Mouse (Mus musculus): ENCODE measurements around the gene Tsc2. TPM values are rescaled to one million over a fixed set of nuclear protein-coding genes. Genes with fewer than 3 reads are reported as not detected.
A peak's percentile ranks its signal among the peaks of the same experiment; 100 is the strongest.

Tsc2 gene
- total RNA-seq, 2 experiments from 2014 or later = 32.4 to 60.9 TPM

- ATAC-seq (ENCODE audit: poor library complexity, severe bottlenecking) = no peak
Observed at GRCm38 (mm10) chr17:24648731-24649377, 16.4 kb upstream of the Tsc2 start.

GRCm38 (mm10) chr17:24647493-24647892, 15.1 kb upstream of the Tsc2 start:
- ATAC-seq (ENCODE audit: poor library complexity, severe bottlenecking) = no peak

- ATAC-seq (ENCODE audit: poor library complexity, severe bottlenecking) = no peak
Observed at GRCm38 (mm10) chr17:24646381-24646780, 14.0 kb upstream of the Tsc2 start.

- ATAC-seq (ENCODE audit: poor library complexity, severe bottlenecking) = no peak
Observed at GRCm38 (mm10) chr17:24645916-24646315, 13.5 kb upstream of the Tsc2 start.

- ATAC-seq (ENCODE audit: poor library complexity, severe bottlenecking) = no peak
Observed at GRCm38 (mm10) chr17:24644875-24645721, 12.7 kb upstream of the Tsc2 start.

GRCm38 (mm10) chr17:24644030-24644715, 11.7 kb upstream of the Tsc2 start:
- ATAC-seq (ENCODE audit: poor library complexity, severe bottlenecking) = no peak

- no peak for ATAC-seq (ENCODE audit: poor library complexity, severe bottlenecking)
Observed at GRCm38 (mm10) chr17:24642791-24643343, 10.4 kb upstream of the Tsc2 start.

GRCm38 (mm10) chr17:24641944-24642343, 9.5 kb upstream of the Tsc2 start:
- no peak for ATAC-seq (ENCODE audit: poor library complexity, severe bottlenecking)

GRCm38 (mm10) chr17:24640581-24640980, 8.2 kb upstream of the Tsc2 start:
- no peak for ATAC-seq (ENCODE audit: poor library complexity, severe bottlenecking)

- ATAC-seq (ENCODE audit: poor library complexity, severe bottlenecking) = no peak
Observed at GRCm38 (mm10) chr17:24640119-24640518, 7.7 kb upstream of the Tsc2 start.

GRCm38 (mm10) chr17:24639571-24639988, 7.2 kb upstream of the Tsc2 start:
- ATAC-seq (ENCODE audit: poor library complexity, severe bottlenecking) = no peak

GRCm38 (mm10) chr17:24638840-24639239, 6.4 kb upstream of the Tsc2 start:
- no peak for ATAC-seq (ENCODE audit: poor library complexity, severe bottlenecking)

- no peak for ATAC-seq (ENCODE audit: poor library complexity, severe bottlenecking)
Observed at GRCm38 (mm10) chr17:24638214-24638613, 5.8 kb upstream of the Tsc2 start.

GRCm38 (mm10) chr17:24636781-24637481, 4.5 kb upstream of the Tsc2 start:
- ATAC-seq (ENCODE audit: poor library complexity, severe bottlenecking) = no peak

GRCm38 (mm10) chr17:24635694-24636093, 3.3 kb upstream of the Tsc2 start:
- no peak for ATAC-seq (ENCODE audit: poor library complexity, severe bottlenecking)

- no peak for ATAC-seq (ENCODE audit: poor library complexity, severe bottlenecking)
Observed at GRCm38 (mm10) chr17:24635024-24635423, 2.6 kb upstream of the Tsc2 start.

GRCm38 (mm10) chr17:24633831-24634230, 1.4 kb upstream of the Tsc2 start:
- no peak for ATAC-seq (ENCODE audit: poor library complexity, severe bottlenecking)

GRCm38 (mm10) chr17:24632813-24633449, 501 bp upstream of the Tsc2 start:
- ATAC-seq (ENCODE audit: poor library complexity, severe bottlenecking) = no peak; the same call in 1 of the 2 replicates

- no peak for ATAC-seq (ENCODE audit: poor library complexity, severe bottlenecking)
Observed at GRCm38 (mm10) chr17:24630072-24630471, 2.4 kb downstream of the Tsc2 start.

GRCm38 (mm10) chr17:24628646-24629045, 3.8 kb downstream of the Tsc2 start:
- peak; percentile 58 for ATAC-seq (ENCODE audit: poor library complexity, severe bottlenecking)

All from megakaryocyte, adult 5-6 weeks (primary cell).